Mouse (Mus musculus): ENCODE results near the gene Sertad3. TPM values are rescaled to one million over a fixed set of nuclear protein-coding genes. Genes with fewer than 3 reads are reported as not detected.
"Not testable (repeated sequence)": the region's sequence is repeated elsewhere in the genome, so short reads cannot be mapped to it uniquely, and the experiment has no call there.

Gene Sertad3
- polyA plus RNA-seq, 1 experiment from 2014 or later: 10.7 TPM

- H3K4me1 ChIP-seq (ENCODE audit: control insufficient read depth, insufficient read depth, low read depth, low read length); H3K4me2 ChIP-seq (ENCODE audit: low read length); H3K27ac ChIP-seq (ENCODE audit: low read depth, low read length); H3K4me3 ChIP-seq (ENCODE audit: low read length); H3K9ac ChIP-seq (ENCODE audit: low read depth, low read length); H3K27me3 ChIP-seq (replicated peaks; ENCODE audit: control insufficient read depth, insufficient read depth, low read length); H3K9me3 ChIP-seq (ENCODE audit: control insufficient read depth, low read length); ATAC-seq; H3K36me3 ChIP-seq (ENCODE audit: control insufficient read depth, insufficient read depth, low read length): not testable (repeated sequence)
- WGBS: 83% methylated on average over 9 of the region's 9 CpGs
Measured at GRCm38 (mm10) chr7:27494659-27495367, 21.2 kb downstream of the Sertad3 start.

- Histone ChIP-seq H3K4me2 (ENCODE audit: low read length) (no peak within 1 kb of the TSS), H3K4me3 (ENCODE audit: low read length) (no peak within 1 kb of the TSS), H3K9ac (ENCODE audit: low read depth, low read length) (no peak within 1 kb of the TSS), H3K4me1 (ENCODE audit: control insufficient read depth, insufficient read depth, low read depth, low read length) (no peaks in the 10 kb centered on the region), H3K9me3 (ENCODE audit: control insufficient read depth, low read length) (no peaks in the 10 kb centered on the region), H3K27me3 (replicated peaks; ENCODE audit: control insufficient read depth, insufficient read depth, low read length) (no peaks in the 10 kb centered on the region), H3K36me3 (ENCODE audit: control insufficient read depth, insufficient read depth, low read length) (no peaks in the 10 kb centered on the region), H3K27ac (ENCODE audit: low read depth, low read length) (no peak within 1 kb of the TSS)
- no peak for ATAC-seq
- 63% methylated on average over 3 of the region's 3 CpGs for WGBS
Measured at GRCm38 (mm10) chr7:27499036-27499435, 25.5 kb downstream of the Sertad3 start, which contains the start of gene Prx. Gene Prx, plus strand, starts transcription at chr7:27499324.

- Histone ChIP-seq H3K4me1 (ENCODE audit: control insufficient read depth, insufficient read depth, low read depth, low read length) (no peaks in the 10 kb centered on the region), H3K36me3 (ENCODE audit: control insufficient read depth, insufficient read depth, low read length) (no peaks in the 10 kb centered on the region), H3K4me2 (ENCODE audit: low read length) (no peak overlapping the region), H3K9me3 (ENCODE audit: control insufficient read depth, low read length) (no peaks in the 10 kb centered on the region), H3K27ac (ENCODE audit: low read depth, low read length) (no peak overlapping the region), H3K27me3 (replicated peaks; ENCODE audit: control insufficient read depth, insufficient read depth, low read length) (no peaks in the 10 kb centered on the region), H3K4me3 (ENCODE audit: low read length) (no peak overlapping the region), H3K9ac (ENCODE audit: low read depth, low read length) (no peak overlapping the region)
- 73% methylated on average over 4 of the region's 4 CpGs for WGBS
- ATAC-seq: no peak
Measured at GRCm38 (mm10) chr7:27501620-27502019, 28.1 kb downstream of the Sertad3 start.

- H3K4me1 ChIP-seq (ENCODE audit: control insufficient read depth, insufficient read depth, low read depth, low read length): peaks cover 10% of the 10 kb centered on the region
- H3K4me3 ChIP-seq (ENCODE audit: low read length): peak overlapping the region; percentile 59
- H3K4me2 ChIP-seq (ENCODE audit: low read length): peak overlapping the region; percentile 66
- H3K27ac ChIP-seq (ENCODE audit: low read depth, low read length): peak overlapping the region; percentile 98; the same call in 1 of the 2 replicates
- no peaks in the 10 kb centered on the region for H3K36me3 ChIP-seq (ENCODE audit: control insufficient read depth, insufficient read depth, low read length)
- H3K9me3 ChIP-seq (ENCODE audit: control insufficient read depth, low read length): no peaks in the 10 kb centered on the region
- 44% methylated on average over 9 of the region's 9 CpGs for WGBS
- no peak overlapping the region for H3K9ac ChIP-seq (ENCODE audit: low read depth, low read length)
- no peaks in the 10 kb centered on the region for H3K27me3 ChIP-seq (replicated peaks; ENCODE audit: control insufficient read depth, insufficient read depth, low read length)
- no peak for ATAC-seq
Measured at GRCm38 (mm10) chr7:27506765-27507370, 33.3 kb downstream of the Sertad3 start.

GRCm38 (mm10) chr7:27507711-27508647 lies 34.4 kb downstream of the Sertad3 start:
- Histone ChIP-seq H3K9me3 (ENCODE audit: control insufficient read depth, low read length) (no peaks in the 10 kb centered on the region), H3K4me3 (ENCODE audit: low read length) (peak overlapping the region; percentile 59), H3K4me2 (ENCODE audit: low read length) (peak overlapping the region; percentile 66), H3K9ac (ENCODE audit: low read depth, low read length) (peak overlapping the region; percentile 78), H3K27me3 (replicated peaks; ENCODE audit: control insufficient read depth, insufficient read depth, low read length) (no peaks in the 10 kb centered on the region), H3K36me3 (ENCODE audit: control insufficient read depth, insufficient read depth, low read length) (no peaks in the 10 kb centered on the region), H3K27ac (ENCODE audit: low read depth, low read length) (peak overlapping the region; percentile 98), H3K4me1 (ENCODE audit: control insufficient read depth, insufficient read depth, low read depth, low read length) (peaks cover 10% of the 10 kb centered on the region)
- WGBS: under 1% methylated on average over 53 of the region's 54 CpGs
- ATAC-seq: peak; percentile 95

GRCm38 (mm10) chr7:27508648-27509005 lies 35.1 kb downstream of the Sertad3 start:
- Histone ChIP-seq H3K4me2 (ENCODE audit: low read length) (peak overlapping the region; percentile 66), H3K9me3 (ENCODE audit: control insufficient read depth, low read length) (no peaks in the 10 kb centered on the region), H3K36me3 (ENCODE audit: control insufficient read depth, insufficient read depth, low read length) (no peaks in the 10 kb centered on the region), H3K9ac (ENCODE audit: low read depth, low read length) (no peak overlapping the region), H3K27me3 (replicated peaks; ENCODE audit: control insufficient read depth, insufficient read depth, low read length) (no peaks in the 10 kb centered on the region), H3K4me3 (ENCODE audit: low read length) (peak overlapping the region; percentile 59), H3K27ac (ENCODE audit: low read depth, low read length) (0 out of 2 replicates have a peak overlapping the region, but pooled peaks have one; percentile 18), H3K4me1 (ENCODE audit: control insufficient read depth, insufficient read depth, low read depth, low read length) (peaks cover 10% of the 10 kb centered on the region)
- WGBS: 26% methylated on average over 6 of the region's 6 CpGs
- ATAC-seq: peak; percentile 35

- Histone ChIP-seq H3K9ac (ENCODE audit: low read depth, low read length) (no peak overlapping the region), H3K27ac (ENCODE audit: low read depth, low read length) (no peak overlapping the region), H3K4me2 (ENCODE audit: low read length) (no peak overlapping the region), H3K36me3 (ENCODE audit: control insufficient read depth, insufficient read depth, low read length) (no peaks in the 10 kb centered on the region), H3K27me3 (replicated peaks; ENCODE audit: control insufficient read depth, insufficient read depth, low read length) (no peaks in the 10 kb centered on the region), H3K4me3 (ENCODE audit: low read length) (no peak overlapping the region), H3K4me1 (ENCODE audit: control insufficient read depth, insufficient read depth, low read depth, low read length) (peaks cover 10% of the 10 kb centered on the region), H3K9me3 (ENCODE audit: control insufficient read depth, low read length) (no peaks in the 10 kb centered on the region)
- no peak for ATAC-seq
- WGBS: 86% methylated on average over 2 of the region's 2 CpGs
Measured at GRCm38 (mm10) chr7:27510809-27511208, 37.2 kb downstream of the Sertad3 start.

- no peaks in the 10 kb centered on the region for H3K9me3 ChIP-seq (ENCODE audit: control insufficient read depth, low read length)
- H3K4me2 ChIP-seq (ENCODE audit: low read length): no peak overlapping the region
- H3K4me1 ChIP-seq (ENCODE audit: control insufficient read depth, insufficient read depth, low read depth, low read length): no peaks in the 10 kb centered on the region
- no peaks in the 10 kb centered on the region for H3K27me3 ChIP-seq (replicated peaks; ENCODE audit: control insufficient read depth, insufficient read depth, low read length)
- H3K9ac ChIP-seq (ENCODE audit: low read depth, low read length): no peak overlapping the region
- WGBS: 78% methylated on average over 9 of the region's 9 CpGs
- no peaks in the 10 kb centered on the region for H3K36me3 ChIP-seq (ENCODE audit: control insufficient read depth, insufficient read depth, low read length)
- no peak overlapping the region for H3K27ac ChIP-seq (ENCODE audit: low read depth, low read length)
- ATAC-seq: no peak
- no peak overlapping the region for H3K4me3 ChIP-seq (ENCODE audit: low read length)
Measured at GRCm38 (mm10) chr7:27514961-27515360, 41.4 kb downstream of the Sertad3 start.

- no peaks in the 10 kb centered on the region for H3K9me3 ChIP-seq (ENCODE audit: control insufficient read depth, low read length)
- H3K9ac ChIP-seq (ENCODE audit: low read depth, low read length): no peak overlapping the region; the same call in 1 of the 2 replicates
- no peak overlapping the region for H3K4me3 ChIP-seq (ENCODE audit: low read length)
- WGBS: 89% methylated on average over 9 of the region's 9 CpGs
- H3K27me3 ChIP-seq (replicated peaks; ENCODE audit: control insufficient read depth, insufficient read depth, low read length): no peaks in the 10 kb centered on the region
- no peak for ATAC-seq
- no peaks in the 10 kb centered on the region for H3K4me1 ChIP-seq (ENCODE audit: control insufficient read depth, insufficient read depth, low read depth, low read length)
- no peak overlapping the region for H3K27ac ChIP-seq (ENCODE audit: low read depth, low read length)
- H3K4me2 ChIP-seq (ENCODE audit: low read length): no peak overlapping the region
- H3K36me3 ChIP-seq (ENCODE audit: control insufficient read depth, insufficient read depth, low read length): no peaks in the 10 kb centered on the region
Measured at GRCm38 (mm10) chr7:27518314-27518713, 44.7 kb downstream of the Sertad3 start.

Data from hindbrain, embryonic 16.5 days (tissue).